Mouse (Mus musculus) ES-CJ7 (cell line): ENCODE measurements around the gene Slc7a1.
A peak's percentile ranks its signal among the peaks of the same experiment; 100 is the strongest.

Experiments used
- DNase-seq: peaks from one replicate; pipeline ENCODE4 v3.0.0; 2011; ENCODE audit warnings: low read depth, low spot score

The Slc7a1 gene

DNA sequence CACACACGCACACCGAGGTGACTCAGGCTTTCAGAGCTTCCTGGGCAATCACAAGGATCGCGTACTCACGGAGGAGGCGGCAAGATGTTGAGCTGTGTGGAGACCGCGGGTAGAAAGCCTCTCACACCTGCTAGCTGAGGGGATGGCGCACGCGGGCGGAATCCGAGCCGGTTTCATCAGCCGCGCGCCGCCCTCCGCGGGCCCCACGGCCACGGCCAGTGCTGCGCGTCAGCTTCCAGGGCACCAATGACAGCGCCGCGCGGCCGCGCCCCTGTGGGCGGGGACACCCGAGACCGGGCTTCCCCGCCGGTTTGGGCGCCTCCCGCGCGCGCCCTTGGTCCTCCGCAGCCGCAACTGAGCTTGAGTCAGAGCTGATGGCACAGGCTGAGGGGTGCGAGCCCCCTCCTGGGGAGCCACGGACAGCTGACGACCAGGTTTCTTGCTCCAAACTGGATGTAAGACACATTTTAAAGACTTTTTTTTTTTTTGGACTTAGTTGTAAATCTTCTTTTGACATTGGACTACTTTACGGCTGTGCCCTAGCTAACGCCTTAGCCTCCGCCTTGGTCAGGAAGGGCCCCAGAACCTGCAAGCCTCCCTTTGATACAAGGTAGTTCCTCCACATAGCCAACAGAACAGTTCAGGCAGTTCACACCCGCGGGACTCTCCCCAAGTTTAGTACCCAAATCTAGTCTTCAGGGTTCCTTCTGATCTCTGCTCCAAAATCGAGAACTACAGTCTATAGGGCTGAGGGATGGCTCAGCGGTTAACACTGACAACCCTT lies at the start of gene Slc7a1:
Gene Slc7a1 (minus strand): TSS at position 245 of the 784 bp plus-strand sequence.
- DNase-seq = peak; percentile 77

DNA sequence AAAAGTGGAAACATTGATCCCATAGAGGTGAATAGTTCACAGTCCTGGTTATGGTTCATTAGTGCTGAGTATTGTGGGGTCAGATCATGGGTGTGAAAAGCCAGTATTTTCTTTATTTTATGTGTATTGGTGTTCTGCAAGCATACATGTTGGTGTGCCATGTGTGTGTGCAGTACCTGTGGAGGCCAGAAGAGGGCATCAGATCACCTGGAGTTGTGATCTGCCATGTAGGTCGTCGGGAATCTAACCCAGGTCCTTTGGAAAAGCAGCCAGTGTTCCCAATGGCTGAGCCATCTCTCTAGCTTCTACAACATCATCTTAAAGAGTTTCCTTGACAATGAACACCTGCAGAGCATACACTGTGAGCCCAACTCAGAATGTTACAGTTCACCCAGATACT lies 45.3 kb upstream of the Slc7a1 start:
- DNase-seq = peak; percentile 38

GRCm38 (mm10) chr5:148443734-148444133 lies 44.0 kb upstream of the Slc7a1 start:
- DNase-seq = no peak

- no peak for DNase-seq
These were observed 36.0 kb upstream of the Slc7a1 start for GRCm38 (mm10) chr5:148435660-148436059.

GRCm38 (mm10) chr5:148432121-148432520 lies 32.4 kb upstream of the Slc7a1 start:
- DNase-seq = no peak

GRCm38 (mm10) chr5:148428846-148429245 lies 29.1 kb upstream of the Slc7a1 start:
- no peak for DNase-seq

DNA sequence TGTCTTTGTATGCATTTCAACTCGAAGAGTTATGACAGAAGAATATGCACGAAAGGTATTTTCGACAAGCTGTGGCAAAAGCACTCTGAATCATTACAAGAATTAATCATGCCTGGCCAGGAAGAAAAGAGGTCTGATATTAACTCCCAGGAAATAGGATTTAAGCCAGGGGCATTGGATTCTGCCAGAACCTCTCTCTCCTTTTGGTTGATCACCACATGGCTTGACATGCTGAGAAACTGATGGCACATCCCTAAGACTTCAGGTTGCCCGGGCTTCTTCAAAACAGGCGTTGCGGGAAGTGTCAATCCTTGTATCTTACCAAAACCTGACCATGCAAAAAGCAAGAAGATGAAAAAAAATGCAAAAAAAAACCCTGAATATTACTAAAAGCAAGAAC lies 25.4 kb upstream of the Slc7a1 start:
- DNase-seq = no peak

GRCm38 (mm10) chr5:148421326-148421725 lies 21.6 kb upstream of the Slc7a1 start:
- DNase-seq = no peak

DNA sequence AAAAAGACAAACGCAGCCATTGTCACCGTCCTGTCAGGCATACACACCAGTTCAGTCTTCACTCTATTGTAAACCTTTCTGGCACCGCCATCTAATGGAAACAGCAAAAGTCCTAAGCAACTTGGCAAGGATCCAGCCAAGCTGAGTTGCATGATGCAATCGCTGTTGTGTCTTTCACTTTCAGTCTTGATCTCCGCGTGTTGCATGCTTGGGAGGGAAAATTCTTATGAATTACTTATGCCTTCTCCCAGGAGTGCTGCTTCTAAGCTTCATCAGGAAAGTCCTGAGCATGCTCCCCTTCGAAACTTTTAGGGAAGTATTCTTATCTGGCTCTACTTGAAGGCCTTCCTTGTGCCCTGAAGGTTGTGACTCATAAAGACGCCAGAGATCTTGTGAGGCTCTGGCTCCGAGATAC lies 19.4 kb upstream of the Slc7a1 start:
- DNase-seq = no peak

DNA sequence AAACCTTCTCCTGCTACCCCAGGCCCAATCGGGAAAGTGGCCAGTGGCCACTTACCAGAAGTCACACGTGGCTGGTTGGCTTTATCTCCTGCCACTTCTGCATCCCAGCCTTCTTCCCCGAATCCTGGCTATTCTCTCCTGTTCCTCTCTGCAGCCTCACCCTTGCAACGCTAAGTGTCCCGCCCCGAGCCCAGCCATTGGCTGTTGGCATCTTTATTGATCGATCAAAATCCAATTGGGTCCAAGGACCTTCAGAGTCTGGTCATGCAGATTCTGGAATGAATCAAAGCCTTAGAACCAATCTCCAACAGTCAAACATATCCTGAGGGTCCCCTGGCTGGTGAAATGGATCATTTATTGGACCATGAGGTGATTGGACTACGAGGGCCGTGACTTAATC lies 18.7 kb upstream of the Slc7a1 start:
- DNase-seq = no peak

DNA sequence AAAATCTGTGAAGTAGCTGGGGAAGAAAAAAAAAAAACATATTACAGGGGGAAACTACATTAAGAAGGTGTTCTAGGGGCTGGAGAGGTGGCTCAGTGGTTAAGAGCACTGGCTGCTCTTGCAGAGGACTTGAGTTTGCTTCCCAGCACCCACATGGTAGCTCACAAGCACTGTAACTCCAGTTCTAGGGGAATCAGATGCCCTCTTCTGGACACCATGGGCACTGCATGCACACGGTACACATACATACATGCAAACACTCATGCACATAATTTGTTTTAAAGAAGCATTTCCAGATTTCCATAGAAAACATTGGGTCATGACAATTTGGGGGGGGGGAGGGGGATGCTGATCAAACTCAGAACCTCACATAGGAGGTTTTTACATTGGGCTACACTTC lies 18.1 kb upstream of the Slc7a1 start:
- DNase-seq = peak; percentile 62

- DNase-seq = no peak
These were observed 16.8 kb upstream of the Slc7a1 start for GRCm38 (mm10) chr5:148416461-148416860.

DNA sequence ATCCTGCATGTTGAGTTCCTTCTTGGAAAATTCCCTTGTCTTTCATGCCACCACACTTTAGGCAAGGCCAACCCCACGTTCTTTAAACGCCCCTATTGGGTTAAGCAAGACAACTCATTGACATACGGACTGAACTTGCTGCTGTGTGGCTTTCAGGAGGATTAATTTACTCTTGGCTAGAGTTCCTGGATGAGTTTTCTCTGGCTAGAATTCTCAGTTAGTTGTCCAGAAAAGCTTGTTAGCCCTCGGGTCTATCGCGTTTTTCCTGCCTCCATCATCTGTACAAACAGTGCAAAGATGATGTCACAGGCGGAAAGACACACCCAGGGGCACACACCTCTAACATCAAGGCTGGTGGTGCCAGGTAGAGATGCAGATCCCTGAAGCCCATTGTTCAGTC lies 14.5 kb upstream of the Slc7a1 start:
- DNase-seq = no peak

DNA sequence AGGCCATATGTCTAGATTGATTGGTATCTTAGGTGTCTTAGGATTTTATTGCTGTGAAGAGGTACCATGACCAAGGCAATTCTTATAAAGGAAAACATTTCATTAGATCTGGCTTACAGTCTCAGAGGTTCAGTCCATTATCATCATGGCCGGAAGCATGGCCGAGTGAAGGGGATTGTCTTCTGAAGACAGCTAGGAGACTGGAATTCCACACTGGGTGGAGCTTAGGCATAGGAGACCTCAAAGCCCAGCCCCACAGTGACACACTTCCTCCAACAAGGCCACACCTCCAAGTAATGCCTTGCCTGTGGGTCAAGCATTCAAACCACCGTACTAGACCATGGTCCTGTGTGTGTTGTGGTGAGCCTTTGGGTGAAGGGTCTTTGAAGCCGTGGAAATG lies 12.8 kb upstream of the Slc7a1 start:
- no peak for DNase-seq

GRCm38 (mm10) chr5:148409465-148409864 lies 9.8 kb upstream of the Slc7a1 start:
- DNase-seq = no peak

DNA sequence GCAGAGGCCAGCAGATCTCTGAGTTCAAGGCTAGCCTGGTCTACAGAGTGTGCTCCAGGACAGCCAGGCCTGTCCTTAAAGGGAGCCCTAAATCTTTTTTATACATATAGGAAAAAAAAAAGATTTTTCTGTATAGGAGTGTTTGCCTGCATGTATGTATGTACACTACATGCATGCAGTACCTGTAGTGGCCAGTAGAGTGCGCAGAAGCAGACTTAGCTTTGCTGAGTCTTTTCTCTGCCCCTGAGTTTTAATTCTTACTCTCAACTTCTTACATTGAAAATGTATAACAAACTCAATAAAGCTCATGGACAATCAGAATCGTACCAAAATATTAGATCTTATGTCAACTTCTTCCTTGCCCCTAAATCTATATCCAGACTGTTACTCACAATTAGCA lies 7.2 kb upstream of the Slc7a1 start:
- DNase-seq = peak; percentile 65

GRCm38 (mm10) chr5:148404548-148404947 lies 4.8 kb upstream of the Slc7a1 start:
- no peak for DNase-seq

GRCm38 (mm10) chr5:148402641-148403040 lies 2.9 kb upstream of the Slc7a1 start:
- peak; percentile 26 for DNase-seq

- peak; percentile 38 for DNase-seq
These were observed 691 bp downstream of the Slc7a1 start for GRCm38 (mm10) chr5:148398766-148399659.

DNA sequence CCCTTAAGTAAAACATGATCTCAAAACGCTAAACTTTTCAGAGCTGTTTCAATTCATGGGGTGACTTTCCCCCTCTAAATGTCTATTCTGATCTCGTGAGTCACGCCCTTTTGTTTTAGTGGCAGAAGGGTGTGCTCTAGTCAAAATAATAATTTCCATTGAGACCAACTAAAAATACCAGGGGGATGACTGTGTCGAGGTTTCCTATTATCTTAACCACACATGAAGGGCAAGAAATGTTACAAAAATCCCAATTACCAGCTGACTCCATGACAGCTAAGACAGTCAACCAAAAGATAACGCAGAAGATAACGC lies 1.3 kb downstream of the Slc7a1 start:
- DNase-seq = no peak

DNA sequence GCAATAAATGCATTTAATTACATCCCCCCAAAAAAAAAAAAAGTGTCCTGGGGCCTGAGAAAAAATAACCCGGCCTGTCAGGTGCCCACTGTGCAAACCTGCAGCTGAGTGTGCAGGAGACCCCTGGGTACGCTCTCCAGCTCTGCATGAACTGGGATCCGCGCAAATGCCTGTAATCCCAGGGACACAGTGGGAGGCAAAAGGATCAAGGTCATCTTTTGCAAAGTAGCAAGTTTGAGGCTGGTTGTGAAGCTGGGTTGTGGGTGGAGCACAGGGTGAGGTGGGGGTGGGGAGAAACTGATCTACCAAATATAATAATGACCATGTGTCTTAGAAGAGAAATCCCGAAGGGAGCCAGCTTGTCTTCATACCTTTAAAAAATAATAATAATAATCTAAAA lies 1.8 kb downstream of the Slc7a1 start:
- DNase-seq = peak; percentile 66

DNA sequence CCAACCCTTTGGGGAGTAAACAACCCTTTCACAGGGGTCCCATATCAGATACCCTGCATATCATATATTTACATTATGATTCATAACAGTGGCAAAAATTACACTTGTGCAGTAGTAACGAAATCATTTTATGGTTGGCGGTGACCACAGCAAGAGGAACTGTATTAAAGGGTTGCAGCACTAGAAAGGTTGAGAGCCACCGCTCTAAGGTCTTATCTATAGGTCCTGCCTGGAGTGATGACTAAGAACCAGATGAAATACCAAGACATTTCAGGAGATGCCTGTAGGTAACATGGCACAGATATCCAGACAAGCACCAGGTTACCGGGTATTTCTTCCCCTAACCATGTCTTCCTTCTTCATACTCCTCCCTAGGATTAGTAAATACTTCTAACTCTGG lies 2.3 kb downstream of the Slc7a1 start:
- no peak for DNase-seq

DNA sequence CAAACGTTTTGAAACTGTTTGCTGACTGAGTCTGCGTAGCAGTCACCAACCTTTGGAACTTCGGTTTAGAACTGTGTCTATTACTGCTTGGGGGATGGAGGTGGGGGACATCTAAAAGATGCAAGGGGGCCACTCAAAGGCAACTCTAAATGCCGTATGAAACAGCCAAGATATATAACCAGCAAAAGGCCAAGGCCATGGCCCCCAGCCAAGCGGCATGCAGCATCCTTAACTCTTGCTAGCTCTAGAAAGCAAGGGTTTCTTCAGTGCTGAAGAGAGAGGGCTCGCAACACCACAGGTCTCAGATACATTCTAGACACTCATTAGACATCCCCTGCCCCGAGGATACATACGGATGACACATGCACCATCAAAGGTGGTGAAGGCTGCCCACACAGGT lies 6.4 kb downstream of the Slc7a1 start:
- DNase-seq = no peak
